Mouse (Mus musculus): ENCODE results near the gene Hmcn2.

GRCm38 (mm10) chr2:31463696-31464528 lies 149.7 kb downstream of the Hmcn2 start:
- TF ChIP-seq EP300 (optimal IDR thresholded peaks at IDR 0.05): no peak
- TF ChIP-seq CTCF (IDR thresholded peaks at IDR 0.05; ENCODE audit: low read depth): no peak
